Mouse (Mus musculus) ES-E14 (cell line): ENCODE data around the gene Pwwp2b. TPM values are rescaled to one million over a fixed set of nuclear protein-coding genes. Genes with fewer than 3 reads are reported as not detected.

ENCODE experiments used
- DNase-seq: peaks from one replicate; pipeline ENCODE4 v3.0.0-alpha.2; 2013; ENCODE audit warnings: low read depth, low spot score
- H3K27ac ChIP-seq: 2 replicates; pipeline ENCODE4 v1.5.1; 2012; ENCODE audit warnings: low read depth, mild to moderate bottlenecking, low read length, moderate library complexity, mixed read lengths; ENCODE audit not compliant: poor library complexity, insufficient read depth, severe bottlenecking
- H3K36me3 ChIP-seq: 2 replicates; pipeline ENCODE4 v1.6.1; 2012; ENCODE audit warnings: mild to moderate bottlenecking, low read length, moderate library complexity, mixed read lengths; ENCODE audit not compliant: control insufficient read depth, poor library complexity, insufficient read depth, severe bottlenecking
- H3K4me1 ChIP-seq, 2 experiments: fragments of 150-350 bp in 1 of 2; sonication (generic) in 1 of 2; 2 replicates each; pipeline ENCODE4 v1.6.1; 2012; ENCODE audit warnings: low read length in 2 of 2, mild to moderate bottlenecking in 1 of 2, mixed read lengths in 1 of 2; ENCODE audit not compliant: control insufficient read depth in 2 of 2, insufficient read depth in 2 of 2, poor library complexity in 1 of 2
- H3K4me3 ChIP-seq, 2 experiments: fragments of 150-350 bp in 1 of 2; sonication (generic) in 1 of 2; 2 replicates each; pipeline ENCODE4 v1.5.1; 2012; ENCODE audit warnings: low read length in 2 of 2, low read depth in 1 of 2, mild to moderate bottlenecking in 1 of 2, mixed read lengths in 1 of 2; ENCODE audit not compliant: insufficient read depth in 1 of 2, poor library complexity in 1 of 2, severe bottlenecking in 1 of 2
- H3K9ac ChIP-seq: 2 replicates; pipeline ENCODE4 v1.6.1; 2012; ENCODE audit warnings: low read depth, mild to moderate bottlenecking, low read length, mixed read lengths; ENCODE audit not compliant: poor library complexity, insufficient read depth, severe bottlenecking
- H3K9me3 ChIP-seq: fragments of 150-350 bp; sonication (generic); 2 replicates; pipeline ENCODE4 v1.6.1; 2012; ENCODE audit warnings: low read depth, mild to moderate bottlenecking, low read length; ENCODE audit not compliant: control insufficient read depth, insufficient read depth
- CHD2 ChIP-seq: IDR thresholded peaks from 2 replicates; pipeline ENCODE4 v1.6.1; 2014; ENCODE audit warnings: mild to moderate bottlenecking, low read depth, low read length, inconsistent platforms
- HCFC1 ChIP-seq: IDR thresholded peaks from 2 replicates; pipeline ENCODE4 v1.6.1; 2012; ENCODE audit warnings: low read length, inconsistent platforms, borderline replicate concordance; ENCODE audit not compliant: insufficient read depth
- MAFK ChIP-seq: IDR thresholded peaks from 2 replicates; pipeline ENCODE4 v1.6.1; 2014; ENCODE audit warnings: mild to moderate bottlenecking, low read depth, low read length, inconsistent platforms; ENCODE audit not compliant: insufficient read depth
- ZC3H11A ChIP-seq: IDR thresholded peaks from 2 replicates; pipeline ENCODE4 v1.6.1; 2012; ENCODE audit warnings: low read depth, mild to moderate bottlenecking, inconsistent platforms, low read length, borderline replicate concordance
- ZNF384 ChIP-seq: IDR thresholded peaks from 2 replicates; pipeline ENCODE4 v1.6.1; 2012; ENCODE audit warnings: low read depth, low read length, inconsistent platforms
- in situ Hi-C, 2 experiments: fragments of 600-800 bp; cut with MboI; formaldehyde crosslinking; loops; one replicate each; pipeline ENCODE4 v1.15.1; 2025; ENCODE audit warnings: low sequenced_read_pairs in 2 of 2, inconsistent platforms in 1 of 2; ENCODE audit not compliant: unreplicated experiment in 2 of 2
- total RNA-seq: library from RNA; depleted of rRNA; stranded (reverse); fragments of 300-350 nt; gene quantifications from 2 replicates; pipeline ENCODE4 v1.2.3, GENCODE M21; 2012

Gene Pwwp2b
- total RNA-seq, 1 experiment = 7.1 TPM

DNA sequence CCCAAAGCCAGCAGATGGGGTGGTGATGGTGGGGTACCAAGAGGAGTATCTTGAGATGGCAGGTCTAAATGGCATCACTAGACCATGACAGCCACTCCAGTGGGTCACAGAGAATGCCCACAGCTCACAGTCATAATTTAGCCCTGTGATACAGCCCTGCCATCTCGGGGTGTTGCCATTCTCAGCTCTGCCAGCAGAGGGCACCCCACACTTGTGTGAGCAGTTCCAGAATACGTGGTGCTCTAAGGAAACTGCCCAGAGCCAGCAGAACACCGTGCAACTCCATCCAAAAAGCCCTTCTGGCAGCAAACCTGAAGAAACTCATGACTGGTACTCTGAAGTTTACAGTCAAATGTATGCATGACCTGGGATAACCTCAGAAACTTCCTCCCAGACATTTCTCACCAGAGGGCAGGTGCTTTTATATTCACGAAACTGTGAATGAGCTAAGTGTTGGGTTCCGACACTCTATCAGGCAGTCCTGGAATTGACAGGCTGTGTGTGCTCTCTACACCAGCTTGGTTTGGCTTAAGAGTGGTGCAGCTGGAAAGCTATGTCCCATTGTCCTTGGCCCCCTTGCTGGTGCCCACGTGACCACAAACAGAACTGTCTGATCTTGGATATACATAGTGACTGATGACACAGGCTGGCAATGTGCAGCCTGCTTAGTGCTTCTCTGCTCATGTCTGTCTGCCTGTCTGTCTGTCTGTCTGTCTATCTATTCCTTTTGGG, 55.2 kb downstream of the Pwwp2b start:
- Histone ChIP-seq H3K4me3 (no peak overlapping the region), H3K9me3 (no peaks in the 10 kb centered on the region), H3K9ac (no peak overlapping the region), H3K36me3 (no peaks in the 10 kb centered on the region), H3K27ac (no peak overlapping the region), H3K4me1 (peaks cover 0 to 18% of the 10 kb centered on the region in 2 experiments; a peak in 3 of 4 replicates)
- in situ Hi-C loops = loop anchor here (5.0 to 10.0 kb wide), 2 partner anchors 171 to 174 kb away; no protein-coding TSS in a partner anchor
- peak; percentile 60 for DNase-seq
- TF ChIP-seq ZC3H11A = peak; percentile 99
- TF ChIP-seq HCFC1 = no peak

GRCm38 (mm10) chr7:139304322-139304721, 56.0 kb downstream of the Pwwp2b start:
- H3K9ac ChIP-seq = no peak overlapping the region
- TF ChIP-seq MAFK (no peak), HCFC1 (no peak), CHD2 (no peak), ZNF384 (no peak)

GRCm38 (mm10) chr7:139307056-139307455, 58.8 kb downstream of the Pwwp2b start:
- in situ Hi-C loops = loop anchor here in 1 of 2 experiments (10.0 kb wide), 1 partner anchor 168 kb away; no protein-coding TSS in a partner anchor
- no peaks in the 10 kb centered on the region for H3K9me3 ChIP-seq
- no peak overlapping the region for H3K27ac ChIP-seq
- H3K36me3 ChIP-seq = no peaks in the 10 kb centered on the region
- H3K4me1 ChIP-seq = peaks cover 0 to 3% of the 10 kb centered on the region in 2 experiments; a peak in 2 of 4 replicates
- no peak for TF ChIP-seq ZNF384
- no peak for TF ChIP-seq ZC3H11A
- TF ChIP-seq HCFC1 = no peak
- TF ChIP-seq CHD2 = no peak
- no peak for TF ChIP-seq MAFK
- H3K9ac ChIP-seq = no peak overlapping the region
- DNase-seq = no peak
- H3K4me3 ChIP-seq = no peak overlapping the region

More at GRCm38 (mm10) chr7:139304322-139304721, 56.0 kb downstream of the Pwwp2b start:
- in situ Hi-C loops = loop anchor here (5.0 to 10.0 kb wide), 2 partner anchors 170 to 173 kb away; no protein-coding TSS in a partner anchor
- Histone ChIP-seq H3K4me1 (peaks cover 0 to 13% of the 10 kb centered on the region in 2 experiments; a peak in 2 of 4 replicates), H3K36me3 (no peaks in the 10 kb centered on the region), H3K9me3 (no peaks in the 10 kb centered on the region), H3K27ac (no peak overlapping the region), H3K4me3 (no peak overlapping the region)
- DNase-seq = no peak

DNA sequence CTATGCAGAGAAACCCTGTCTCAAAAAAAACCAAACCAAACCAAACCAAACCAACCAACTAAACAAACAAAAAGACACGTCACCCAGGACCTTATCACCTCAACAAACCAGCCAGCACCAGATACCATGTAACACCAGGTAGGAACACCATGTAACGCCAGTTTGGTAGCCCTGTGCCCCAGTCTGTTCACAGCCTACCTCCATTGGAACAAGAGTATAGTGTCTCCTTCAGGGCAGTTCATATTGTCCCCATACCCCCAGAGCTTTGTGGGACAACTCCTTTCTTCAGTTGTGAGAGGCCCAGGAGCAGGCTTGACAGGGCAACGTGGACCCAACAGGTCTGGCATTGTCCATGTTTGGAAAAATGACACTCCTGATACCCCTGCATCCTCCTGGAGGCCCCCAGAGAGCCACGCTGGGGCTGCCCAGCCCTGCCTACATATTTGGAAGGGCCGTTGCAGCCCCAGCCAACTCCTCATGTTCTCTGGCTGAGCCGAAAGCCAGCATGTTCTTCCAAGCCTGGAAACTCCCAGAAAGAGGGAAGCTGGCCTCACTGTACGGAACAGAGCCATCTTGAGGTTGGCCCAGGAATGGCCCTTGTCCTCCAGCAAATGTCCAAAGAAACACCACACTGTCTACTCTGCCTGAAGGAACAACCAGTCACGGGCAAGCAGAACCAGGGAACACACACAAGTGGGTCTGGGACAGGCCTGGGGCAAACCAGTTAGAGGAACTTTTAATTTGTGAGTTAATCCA, 60.0 kb downstream of the Pwwp2b start:
- Histone ChIP-seq H3K36me3 (no peaks in the 10 kb centered on the region), H3K4me1 (no peaks in the 10 kb centered on the region), H3K4me3 (no peak overlapping the region), H3K9me3 (no peaks in the 10 kb centered on the region), H3K9ac (no peak overlapping the region), H3K27ac (no peak overlapping the region)
- TF ChIP-seq ZNF384 = no peak
- DNase-seq = no peak
- in situ Hi-C loops = loop anchor here in 1 of 2 experiments (10.0 kb wide), 1 partner anchor 166 kb away; no protein-coding TSS in a partner anchor
